Mouse (Mus musculus): ENCODE results near the gene Med7.

Gene Med7

GRCm38 (mm10) chr11:46431129-46431528 is 5.6 kb upstream of the Med7 start:
- DNase-seq = peak; percentile 78

GRCm38 (mm10) chr11:46435363-46435762 is 1.4 kb upstream of the Med7 start:
- no peak for DNase-seq

GRCm38 (mm10) chr11:46437459-46438000 is 805 bp downstream of the Med7 start:
- DNase-seq = no peak

- no peak for DNase-seq
Measured at GRCm38 (mm10) chr11:46439005-46439543, 2.3 kb downstream of the Med7 start.

GRCm38 (mm10) chr11:46441774-46442173 is 5.0 kb downstream of the Med7 start:
- DNase-seq = no peak

GRCm38 (mm10) chr11:46443152-46443551 is 6.4 kb downstream of the Med7 start:
- DNase-seq = no peak

- no peak for DNase-seq
Measured at GRCm38 (mm10) chr11:46443979-46444378, 7.3 kb downstream of the Med7 start.

- DNase-seq = no peak
Measured at GRCm38 (mm10) chr11:46446150-46446549, 9.4 kb downstream of the Med7 start.

GRCm38 (mm10) chr11:46447644-46448484 is 11.1 kb downstream of the Med7 start:
- DNase-seq = no peak

- no peak for DNase-seq
Measured at GRCm38 (mm10) chr11:46449461-46450080, 12.8 kb downstream of the Med7 start.

- DNase-seq = no peak
Measured at GRCm38 (mm10) chr11:46454453-46455045, 17.8 kb downstream of the Med7 start, which contains the start of gene Havcr2. Gene Havcr2, plus strand, starts transcription at chr11:46454935.

GRCm38 (mm10) chr11:46459960-46460359 is 23.2 kb downstream of the Med7 start:
- DNase-seq = no peak

GRCm38 (mm10) chr11:46461362-46461761 is 24.6 kb downstream of the Med7 start:
- DNase-seq = no peak

GRCm38 (mm10) chr11:46461931-46462330 is 25.2 kb downstream of the Med7 start:
- no peak for DNase-seq

- DNase-seq = no peak
Measured at GRCm38 (mm10) chr11:46466878-46467277, 30.2 kb downstream of the Med7 start.

- DNase-seq = no peak
Measured at GRCm38 (mm10) chr11:46474220-46474619, 37.5 kb downstream of the Med7 start.

GRCm38 (mm10) chr11:46479311-46479710 is 42.6 kb downstream of the Med7 start:
- no peak for DNase-seq

GRCm38 (mm10) chr11:46480517-46480916 is 43.8 kb downstream of the Med7 start:
- no peak for DNase-seq

GRCm38 (mm10) chr11:46488231-46488630 is 51.5 kb downstream of the Med7 start:
- DNase-seq = no peak

GRCm38 (mm10) chr11:46488650-46489049 is 51.9 kb downstream of the Med7 start:
- DNase-seq = no peak
